Mouse (Mus musculus) heart, embryonic 11.5 days (tissue): Measurements from ENCODE around the gene Usp22. TPM values are rescaled to one million over a fixed set of nuclear protein-coding genes. Genes with fewer than 3 reads are reported as not detected.

ENCODE experiments used
- ATAC-seq: fragments of 200-750 bp; cut with Nextera tagmentation; replicated peaks from 2 replicates; pipeline ENCODE4 v1.8.0; 2017; ENCODE audit warnings: moderate library complexity; ENCODE audit not compliant: insufficient number of reproducible peaks, low FRiP score, low TSS enrichment
- H3K27ac ChIP-seq: fragments of 300-500 bp; sonication (generic); 2 replicates; pipeline ENCODE4 v1.5.1; 2014; ENCODE audit warnings: mild to moderate bottlenecking, low read depth, low read length
- H3K27me3 ChIP-seq: fragments of 300-500 bp; sonication (generic); 2 replicates; pipeline ENCODE4 v1.6.1; 2014; ENCODE audit warnings: mild to moderate bottlenecking, low read length, mixed read lengths; ENCODE audit not compliant: control insufficient read depth, insufficient read depth
- H3K36me3 ChIP-seq: fragments of 300-500 bp; sonication (generic); 2 replicates; pipeline ENCODE4 v1.6.1; 2014; ENCODE audit warnings: mild to moderate bottlenecking, low read length, moderate library complexity, mixed read lengths; ENCODE audit not compliant: control insufficient read depth, insufficient read depth
- H3K4me1 ChIP-seq: fragments of 300-500 bp; sonication (generic); 2 replicates; pipeline ENCODE4 v1.6.1; 2014; ENCODE audit warnings: low read length; ENCODE audit not compliant: control insufficient read depth, insufficient read depth
- H3K4me2 ChIP-seq: fragments of 300-500 bp; sonication (generic); 2 replicates; pipeline ENCODE4 v1.6.1; 2014; ENCODE audit warnings: mild to moderate bottlenecking, moderate library complexity
- H3K4me3 ChIP-seq: fragments of 300-500 bp; sonication (generic); 2 replicates; pipeline ENCODE4 v1.5.1; 2014; ENCODE audit warnings: low read depth, low read length
- H3K9ac ChIP-seq: fragments of 300-500 bp; sonication (generic); 2 replicates; pipeline ENCODE4 v1.6.1; 2014; ENCODE audit warnings: mild to moderate bottlenecking, low read depth, low read length, moderate library complexity
- H3K9me3 ChIP-seq: fragments of 300-500 bp; sonication (generic); replicated peaks from 2 replicates; pipeline ENCODE4 v1.6.1; 2016; ENCODE audit warnings: low read length; ENCODE audit not compliant: control insufficient read depth
- WGBS: fragments of 180-500 bp; shearing (Covaris S2); extraction: QIAGEN DNeasy Blood & Tissue Kit; methylation state at CpG from one replicate; pipeline ENCODE4 v1.1.7; 2014; ENCODE audit not compliant: insufficient replicate concordance; 5-methylcytosine and 5-hydroxymethylcytosine counted together
- polyA plus RNA-seq: library from polyadenylated mRNA; unstranded; fragments of >200 nt; fragmentation: Nextera tagmentation; extraction: Ambion mirVana; gene quantifications from 2 replicates; pipeline ENCODE4 v1.2.1, GENCODE M21; 2014

The Usp22 gene
- polyA plus RNA-seq, 1 experiment from 2014 or later, result 95.0 TPM

- WGBS, result 79% methylated on average over 23 of the region's 23 CpGs
- Histone ChIP-seq H3K4me1 (no peaks in the 10 kb centered on the region), H3K36me3 (no peaks in the 10 kb centered on the region), H3K9me3 (no peaks in the 10 kb centered on the region), H3K27me3 (no peaks in the 10 kb centered on the region), H3K4me3 (no peak within 1 kb of the TSS), H3K9ac (no peak within 1 kb of the TSS), H3K27ac (no peak within 1 kb of the TSS), H3K4me2 (no peak within 1 kb of the TSS)
- no peak for ATAC-seq
Observed at GRCm38 (mm10) chr11:61126606-61127355, 48.1 kb downstream of the Usp22 start, which contains the start of gene Tnfrsf13b. Tnfrsf13b (plus strand) TSS chr11:61126755.

GRCm38 (mm10) chr11:61125970-61126369 lies 48.9 kb downstream of the Usp22 start:
- Histone ChIP-seq H3K4me2 (no peak overlapping the region), H3K4me1 (no peaks in the 10 kb centered on the region), H3K9ac (no peak overlapping the region), H3K36me3 (no peaks in the 10 kb centered on the region), H3K27me3 (no peaks in the 10 kb centered on the region), H3K9me3 (no peaks in the 10 kb centered on the region), H3K27ac (no peak overlapping the region), H3K4me3 (no peak overlapping the region)
- no peak for ATAC-seq
- 81% methylated on average over 5 of the region's 5 CpGs for WGBS

GRCm38 (mm10) chr11:61123886-61124285 lies 51.0 kb downstream of the Usp22 start:
- Histone ChIP-seq H3K27me3 (no peaks in the 10 kb centered on the region), H3K4me2 (no peak overlapping the region), H3K4me1 (no peaks in the 10 kb centered on the region), H3K4me3 (no peak overlapping the region), H3K27ac (no peak overlapping the region), H3K9ac (no peak overlapping the region), H3K9me3 (no peaks in the 10 kb centered on the region), H3K36me3 (no peaks in the 10 kb centered on the region)
- no peak for ATAC-seq
- WGBS, result 60% methylated on average over 3 of the region's 3 CpGs

- Histone ChIP-seq H3K9me3 (no peaks in the 10 kb centered on the region), H3K9ac (no peak overlapping the region), H3K27ac (no peak overlapping the region), H3K4me2 (no peak overlapping the region), H3K36me3 (no peaks in the 10 kb centered on the region), H3K4me3 (no peak overlapping the region), H3K27me3 (no peaks in the 10 kb centered on the region), H3K4me1 (no peaks in the 10 kb centered on the region)
- 77% methylated on average over 8 of the region's 8 CpGs for WGBS
- ATAC-seq, result no peak
Observed at GRCm38 (mm10) chr11:61122769-61123288, 52.0 kb downstream of the Usp22 start.

- 80% methylated on average over 9 of the region's 9 CpGs for WGBS
- H3K36me3 ChIP-seq, result no peaks in the 10 kb centered on the region
- no peak for ATAC-seq
Observed at GRCm38 (mm10) chr11:61122283-61122768, 52.5 kb downstream of the Usp22 start.

GRCm38 (mm10) chr11:61119996-61120583 lies 54.8 kb downstream of the Usp22 start:
- WGBS, result 72% methylated on average over 3 of the region's 3 CpGs

More at GRCm38 (mm10) chr11:61122283-61122768, 52.5 kb downstream of the Usp22 start:
- H3K27me3 ChIP-seq, result no peaks in the 10 kb centered on the region
- H3K27ac ChIP-seq, result no peak overlapping the region
- H3K4me2 ChIP-seq, result no peak overlapping the region
- H3K4me1 ChIP-seq, result no peaks in the 10 kb centered on the region
- no peaks in the 10 kb centered on the region for H3K9me3 ChIP-seq
- H3K9ac ChIP-seq, result no peak overlapping the region
- H3K4me3 ChIP-seq, result no peak overlapping the region

GRCm38 (mm10) chr11:61116226-61116625 lies 58.6 kb downstream of the Usp22 start:
- Histone ChIP-seq H3K27ac (no peak overlapping the region), H3K4me3 (no peak overlapping the region), H3K36me3 (no peaks in the 10 kb centered on the region), H3K4me2 (no peak overlapping the region), H3K27me3 (no peaks in the 10 kb centered on the region), H3K4me1 (0 out of 2 replicates have a peak, but pooled peaks cover 2% of the 10 kb centered on the region), H3K9me3 (no peaks in the 10 kb centered on the region), H3K9ac (no peak overlapping the region)
- ATAC-seq, result no peak
- WGBS, result 57% methylated on average over 8 of the region's 8 CpGs

More at GRCm38 (mm10) chr11:61119996-61120583, 54.8 kb downstream of the Usp22 start:
- Histone ChIP-seq H3K36me3 (no peaks in the 10 kb centered on the region), H3K9me3 (no peaks in the 10 kb centered on the region), H3K9ac (no peak overlapping the region), H3K27ac (no peak overlapping the region), H3K4me3 (no peak overlapping the region), H3K27me3 (no peaks in the 10 kb centered on the region), H3K4me2 (no peak overlapping the region), H3K4me1 (0 out of 2 replicates have a peak, but pooled peaks cover 2% of the 10 kb centered on the region)
- no peak for ATAC-seq

GRCm38 (mm10) chr11:61112323-61112995 lies 62.4 kb downstream of the Usp22 start:
- no peak overlapping the region for H3K4me3 ChIP-seq
- H3K9ac ChIP-seq, result no peak overlapping the region
- no peak for ATAC-seq
- no peaks in the 10 kb centered on the region for H3K36me3 ChIP-seq
- H3K27me3 ChIP-seq, result no peaks in the 10 kb centered on the region
- H3K27ac ChIP-seq, result no peak overlapping the region
- H3K9me3 ChIP-seq, result no peaks in the 10 kb centered on the region
- no peak overlapping the region for H3K4me2 ChIP-seq
- WGBS, result 70% methylated on average over 8 of the region's 8 CpGs
- H3K4me1 ChIP-seq, result peaks cover 2% of the 10 kb centered on the region; the same call in 1 of the 2 replicates
